Mouse (Mus musculus): Measurements from ENCODE around the gene Efcab11. TPM values are rescaled to one million over a fixed set of nuclear protein-coding genes. Genes with fewer than 3 reads are reported as not detected.
A peak's percentile ranks its signal among the peaks of the same experiment; 100 is the strongest.

Gene Efcab11
- 4.9 and 6.4 TPM in 2 replicates for polyA plus RNA-seq (2012; rRNA removed)
- polyA plus RNA-seq (2014; fragmentation: Nextera tagmentation; extraction: Ambion mirVana), result 8.3 and 10.6 TPM in 2 replicates

- Histone ChIP-seq H3K4me1 (ENCODE audit: control insufficient read depth, insufficient read depth, low read length) (peaks cover 14% of the 10 kb centered on the region), H3K4me3 (replicated peaks; ENCODE audit: low read length) (peak within 1 kb of the TSS; percentile 83), H3K27me3 (ENCODE audit: control insufficient read depth, insufficient read depth, low read length) (no peaks in the 10 kb centered on the region), H3K27ac (replicated peaks; ENCODE audit: low read depth, low read length) (peak within 1 kb of the TSS; percentile 80), H3K4me2 (replicated peaks; ENCODE audit: low read depth, low read length, severe bottlenecking) (peak within 1 kb of the TSS; percentile 96), H3K9me3 (ENCODE audit: control insufficient read depth, low read length) (no peaks in the 10 kb centered on the region), H3K9ac (ENCODE audit: low read depth, low read length, severe bottlenecking) (peak within 1 kb of the TSS; percentile 92), H3K36me3 (ENCODE audit: control insufficient read depth, insufficient read depth, low read length) (no peaks in the 10 kb centered on the region)
- DNase-seq (ENCODE audit: low spot score) (peak; percentile 95), ATAC-seq (ENCODE audit: low FRiP score, low read depth) (peak; percentile 88)
- under 1% methylated on average over 58 of the region's 73 CpGs for WGBS
- peak; percentile 89; the same call in 1 of the 2 replicates for TF ChIP-seq POLR2A (IDR thresholded peaks at IDR 0.05; ENCODE audit: borderline replicate concordance, extremely low read depth, insufficient read depth, insufficient read length)
These were observed at the start of gene Efcab11, which contains the start of gene Tdp1 for GRCm38 (mm10) chr12:99884269-99885261. Gene Efcab11 (minus strand): TSS chr12:99884439. Gene Tdp1 (plus strand): TSS chr12:99884517.

DNA sequence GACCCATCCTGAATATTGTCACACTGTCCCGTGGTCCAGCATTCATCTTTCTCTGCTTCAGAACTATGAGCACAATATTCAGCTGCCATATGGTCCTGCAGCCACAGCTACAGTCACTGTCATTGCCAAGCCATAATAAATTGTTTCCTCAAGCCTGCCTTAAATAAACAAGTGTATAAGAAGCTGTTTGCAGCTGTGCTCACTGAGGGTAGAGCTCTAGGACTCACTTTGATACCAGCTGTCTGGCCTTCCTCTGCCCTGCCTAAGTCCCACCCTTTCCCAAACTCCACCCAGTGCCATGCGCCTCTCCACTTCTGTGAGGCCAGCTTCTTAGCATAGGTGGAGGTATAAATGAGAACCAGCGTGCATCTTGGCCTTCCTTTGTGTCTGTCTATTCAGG is 49.4 kb upstream of the Efcab11 start:
- no peak for TF ChIP-seq POLR2A (IDR thresholded peaks at IDR 0.05; ENCODE audit: borderline replicate concordance, extremely low read depth, insufficient read depth, insufficient read length)
- 92% methylated on average over 3 of the region's 3 CpGs for WGBS
- ATAC-seq (ENCODE audit: low FRiP score, low read depth), result no peak
- no peaks in the 10 kb centered on the region for H3K4me1 ChIP-seq (ENCODE audit: control insufficient read depth, insufficient read depth, low read length)
- H3K9me3 ChIP-seq (ENCODE audit: control insufficient read depth, low read length), result no peaks in the 10 kb centered on the region
- peaks cover 23% of the 10 kb centered on the region for H3K36me3 ChIP-seq (ENCODE audit: control insufficient read depth, insufficient read depth, low read length)
- no peak for DNase-seq (ENCODE audit: low spot score)
- H3K4me3 ChIP-seq (replicated peaks; ENCODE audit: low read length), result no peak overlapping the region
- H3K27me3 ChIP-seq (ENCODE audit: control insufficient read depth, insufficient read depth, low read length), result no peaks in the 10 kb centered on the region
- H3K27ac ChIP-seq (replicated peaks; ENCODE audit: low read depth, low read length), result no peak overlapping the region
- no peak overlapping the region for H3K9ac ChIP-seq (ENCODE audit: low read depth, low read length, severe bottlenecking)
- H3K4me2 ChIP-seq (replicated peaks; ENCODE audit: low read depth, low read length, severe bottlenecking), result no peak overlapping the region

GRCm38 (mm10) chr12:99932245-99932644 is 48.0 kb upstream of the Efcab11 start:
- WGBS, result 91% methylated on average over 4 of the region's 4 CpGs
- ATAC-seq (ENCODE audit: low FRiP score, low read depth) (no peak), DNase-seq (ENCODE audit: low spot score) (no peak)
- H3K9ac ChIP-seq (ENCODE audit: low read depth, low read length, severe bottlenecking), result no peak overlapping the region
- H3K4me3 ChIP-seq (replicated peaks; ENCODE audit: low read length), result no peak overlapping the region
- TF ChIP-seq POLR2A (IDR thresholded peaks at IDR 0.05; ENCODE audit: borderline replicate concordance, extremely low read depth, insufficient read depth, insufficient read length), result no peak
- no peaks in the 10 kb centered on the region for H3K9me3 ChIP-seq (ENCODE audit: control insufficient read depth, low read length)
- no peaks in the 10 kb centered on the region for H3K4me1 ChIP-seq (ENCODE audit: control insufficient read depth, insufficient read depth, low read length)
- H3K4me2 ChIP-seq (replicated peaks; ENCODE audit: low read depth, low read length, severe bottlenecking), result no peak overlapping the region
- H3K36me3 ChIP-seq (ENCODE audit: control insufficient read depth, insufficient read depth, low read length), result peaks cover 25% of the 10 kb centered on the region
- H3K27ac ChIP-seq (replicated peaks; ENCODE audit: low read depth, low read length), result no peak overlapping the region
- H3K27me3 ChIP-seq (ENCODE audit: control insufficient read depth, insufficient read depth, low read length), result no peaks in the 10 kb centered on the region

- Histone ChIP-seq H3K9me3 (ENCODE audit: control insufficient read depth, low read length) (no peaks in the 10 kb centered on the region), H3K36me3 (ENCODE audit: control insufficient read depth, insufficient read depth, low read length) (peaks cover 28% of the 10 kb centered on the region), H3K4me1 (ENCODE audit: control insufficient read depth, insufficient read depth, low read length) (no peaks in the 10 kb centered on the region), H3K4me3 (replicated peaks; ENCODE audit: low read length) (no peak overlapping the region), H3K4me2 (replicated peaks; ENCODE audit: low read depth, low read length, severe bottlenecking) (no peak overlapping the region), H3K27me3 (ENCODE audit: control insufficient read depth, insufficient read depth, low read length) (no peaks in the 10 kb centered on the region), H3K9ac (ENCODE audit: low read depth, low read length, severe bottlenecking) (no peak overlapping the region), H3K27ac (replicated peaks; ENCODE audit: low read depth, low read length) (no peak overlapping the region)
- TF ChIP-seq POLR2A (IDR thresholded peaks at IDR 0.05; ENCODE audit: borderline replicate concordance, extremely low read depth, insufficient read depth, insufficient read length), result no peak
- ATAC-seq (ENCODE audit: low FRiP score, low read depth) (no peak), DNase-seq (ENCODE audit: low spot score) (no peak)
- 53% methylated on average over 1 of the region's 1 CpGs for WGBS
These were observed 44.9 kb upstream of the Efcab11 start for GRCm38 (mm10) chr12:99929160-99929559.

GRCm38 (mm10) chr12:99928311-99928710 is 44.1 kb upstream of the Efcab11 start:
- Histone ChIP-seq H3K4me1 (ENCODE audit: control insufficient read depth, insufficient read depth, low read length) (no peaks in the 10 kb centered on the region), H3K27me3 (ENCODE audit: control insufficient read depth, insufficient read depth, low read length) (no peaks in the 10 kb centered on the region), H3K4me2 (replicated peaks; ENCODE audit: low read depth, low read length, severe bottlenecking) (no peak overlapping the region), H3K4me3 (replicated peaks; ENCODE audit: low read length) (no peak overlapping the region), H3K36me3 (ENCODE audit: control insufficient read depth, insufficient read depth, low read length) (peaks cover 29% of the 10 kb centered on the region), H3K9me3 (ENCODE audit: control insufficient read depth, low read length) (no peaks in the 10 kb centered on the region), H3K9ac (ENCODE audit: low read depth, low read length, severe bottlenecking) (no peak overlapping the region), H3K27ac (replicated peaks; ENCODE audit: low read depth, low read length) (no peak overlapping the region)
- TF ChIP-seq POLR2A (IDR thresholded peaks at IDR 0.05; ENCODE audit: borderline replicate concordance, extremely low read depth, insufficient read depth, insufficient read length), result no peak
- no peak for DNase-seq (ENCODE audit: low spot score)
- 90% methylated on average over 7 of the region's 7 CpGs for WGBS
- ATAC-seq (ENCODE audit: low FRiP score, low read depth), result no peak
